Mouse (Mus musculus) liver, embryonic 15.5 days (tissue): ENCODE measurements around the gene Try4. TPM values are rescaled to one million over a fixed set of nuclear protein-coding genes. Genes with fewer than 3 reads are reported as not detected.
"Not testable (repeated sequence)": the region's sequence is repeated elsewhere in the genome, so short reads cannot be mapped to it uniquely, and the experiment has no call there.

Source experiments
- ATAC-seq: fragments of 200-750 bp; cut with Nextera tagmentation; 2 replicates; pipeline ENCODE4 v1.8.0; 2017; ENCODE audit warnings: moderate number of reproducible peaks, mild to moderate bottlenecking, moderate library complexity; ENCODE audit not compliant: insufficient read depth
- H3K27ac ChIP-seq: fragments of 300-500 bp; sonication (generic); replicated peaks from 2 replicates; pipeline ENCODE4 v1.5.1; 2015; ENCODE audit warnings: mild to moderate bottlenecking, inconsistent platforms
- H3K27me3 ChIP-seq: fragments of 300-500 bp; sonication (generic); 2 replicates; pipeline ENCODE4 v1.6.1; 2015; ENCODE audit warnings: mild to moderate bottlenecking, inconsistent platforms
- H3K36me3 ChIP-seq: fragments of 300-500 bp; sonication (generic); replicated peaks from 2 replicates; pipeline ENCODE4 v1.6.1; 2015; ENCODE audit warnings: moderate library complexity, mild to moderate bottlenecking, inconsistent platforms
- H3K4me1 ChIP-seq: fragments of 300-500 bp; sonication (generic); replicated peaks from 2 replicates; pipeline ENCODE4 v1.6.1; 2015; ENCODE audit warnings: inconsistent platforms
- H3K4me2 ChIP-seq: fragments of 300-500 bp; sonication (generic); 2 replicates; pipeline ENCODE4 v1.6.1; 2015; ENCODE audit warnings: moderate library complexity, mild to moderate bottlenecking, inconsistent platforms
- H3K4me3 ChIP-seq: fragments of 300-500 bp; sonication (generic); replicated peaks from 2 replicates; pipeline ENCODE4 v1.5.1; 2015; ENCODE audit warnings: mild to moderate bottlenecking, inconsistent platforms
- H3K9ac ChIP-seq: fragments of 300-500 bp; sonication (generic); 2 replicates; pipeline ENCODE4 v1.6.1; 2015; ENCODE audit warnings: moderate library complexity, mild to moderate bottlenecking, inconsistent platforms
- H3K9me3 ChIP-seq: fragments of 300-500 bp; sonication (generic); replicated peaks from 2 replicates; pipeline ENCODE4 v1.6.1; 2016; ENCODE audit warnings: inconsistent platforms
- WGBS: fragments of 180-500 bp; shearing (Covaris S2); methylation state at CpG from one replicate; pipeline ENCODE4 v1.1.7; 2015; ENCODE audit warnings: mixed read lengths; ENCODE audit not compliant: insufficient replicate concordance; 5-methylcytosine and 5-hydroxymethylcytosine counted together
- polyA plus RNA-seq: library from polyadenylated mRNA; unstranded; fragments of >200 nt; fragmentation: Nextera tagmentation; extraction: Ambion mirVana; gene quantifications from 2 replicates; pipeline ENCODE4 v1.2.1, GENCODE M21; 2015

Gene Try4
- not detected in 2 replicates for polyA plus RNA-seq

GRCm38 (mm10) chr6:41301969-41302368 lies at the start of gene Try4:
Gene Try4, plus strand, starts transcription at chr6:41302269.
- Histone ChIP-seq H3K36me3 (no peaks in the 10 kb centered on the region), H3K4me2 (no peak within 1 kb of the TSS), H3K4me3 (no peak within 1 kb of the TSS), H3K27ac (no peak within 1 kb of the TSS), H3K27me3 (no peaks in the 10 kb centered on the region), H3K9me3 (no peaks in the 10 kb centered on the region), H3K4me1 (no peaks in the 10 kb centered on the region), H3K9ac (no peak within 1 kb of the TSS)
- no peak for ATAC-seq
- 19% methylated on average over 1 of the region's 1 CpGs for WGBS

- H3K9ac ChIP-seq, H3K27ac ChIP-seq, ATAC-seq, H3K36me3 ChIP-seq, H3K4me2 ChIP-seq, H3K27me3 ChIP-seq, H3K4me1 ChIP-seq, H3K4me3 ChIP-seq, H3K9me3 ChIP-seq: not testable (repeated sequence)
- WGBS: 73% methylated on average over 9 of the region's 9 CpGs
Measured at GRCm38 (mm10) chr6:41253314-41253713, 48.8 kb upstream of the Try4 start.

- H3K4me1 ChIP-seq: no peaks in the 10 kb centered on the region
- 61% methylated on average over 2 of the region's 2 CpGs for WGBS
- H3K9ac ChIP-seq: no peak overlapping the region
- H3K36me3 ChIP-seq: no peaks in the 10 kb centered on the region
- no peak for ATAC-seq
- no peaks in the 10 kb centered on the region for H3K9me3 ChIP-seq
- no peaks in the 10 kb centered on the region for H3K27me3 ChIP-seq
- no peak overlapping the region for H3K4me2 ChIP-seq
- H3K27ac ChIP-seq: no peak overlapping the region
- no peak overlapping the region for H3K4me3 ChIP-seq
Measured at GRCm38 (mm10) chr6:41256424-41256823, 45.6 kb upstream of the Try4 start.

GRCm38 (mm10) chr6:41257432-41257831 lies 44.6 kb upstream of the Try4 start:
- no peak overlapping the region for H3K27ac ChIP-seq
- 61% methylated on average over 3 of the region's 3 CpGs for WGBS
- no peaks in the 10 kb centered on the region for H3K4me1 ChIP-seq
- H3K27me3 ChIP-seq: no peaks in the 10 kb centered on the region
- no peak for ATAC-seq
- H3K9me3 ChIP-seq: no peaks in the 10 kb centered on the region
- H3K4me2 ChIP-seq: no peak overlapping the region
- H3K4me3 ChIP-seq: no peak overlapping the region
- H3K9ac ChIP-seq: no peak overlapping the region
- H3K36me3 ChIP-seq: no peaks in the 10 kb centered on the region

GRCm38 (mm10) chr6:41262796-41263195 lies 39.3 kb upstream of the Try4 start:
- Histone ChIP-seq H3K36me3 (no peaks in the 10 kb centered on the region), H3K4me3 (no peak overlapping the region), H3K27ac (no peak overlapping the region), H3K4me2 (no peak overlapping the region), H3K4me1 (no peaks in the 10 kb centered on the region), H3K9me3 (no peaks in the 10 kb centered on the region), H3K9ac (no peak overlapping the region), H3K27me3 (no peaks in the 10 kb centered on the region)
- no peak for ATAC-seq
- WGBS: 25% methylated on average over 3 of the region's 3 CpGs

- no peak for ATAC-seq
- H3K27me3 ChIP-seq: no peaks in the 10 kb centered on the region
- no peak overlapping the region for H3K4me3 ChIP-seq
- no peak overlapping the region for H3K9ac ChIP-seq
- H3K36me3 ChIP-seq: no peaks in the 10 kb centered on the region
- H3K4me1 ChIP-seq: no peaks in the 10 kb centered on the region
- 70% methylated on average over 6 of the region's 6 CpGs for WGBS
- no peak overlapping the region for H3K27ac ChIP-seq
- no peaks in the 10 kb centered on the region for H3K9me3 ChIP-seq
- no peak overlapping the region for H3K4me2 ChIP-seq
Measured at GRCm38 (mm10) chr6:41266140-41266539, 35.9 kb upstream of the Try4 start.

- no peak for ATAC-seq
- no peak overlapping the region for H3K9ac ChIP-seq
- no peak overlapping the region for H3K4me3 ChIP-seq
- H3K4me2 ChIP-seq: no peak overlapping the region
- H3K27ac ChIP-seq: no peak overlapping the region
- no peaks in the 10 kb centered on the region for H3K36me3 ChIP-seq
- H3K4me1 ChIP-seq: no peaks in the 10 kb centered on the region
- H3K27me3 ChIP-seq: no peaks in the 10 kb centered on the region
- no peaks in the 10 kb centered on the region for H3K9me3 ChIP-seq
- WGBS: 7% methylated on average over 1 of the region's 1 CpGs
Measured at GRCm38 (mm10) chr6:41298255-41298654, 3.8 kb upstream of the Try4 start.

GRCm38 (mm10) chr6:41316741-41317140 lies 14.7 kb downstream of the Try4 start, which contains the start of gene Try5:
Gene Try5, minus strand, starts transcription at chr6:41316841.
- H3K4me2 ChIP-seq, H3K4me3 ChIP-seq, H3K9me3 ChIP-seq, H3K9ac ChIP-seq, H3K27me3 ChIP-seq, H3K27ac ChIP-seq, H3K36me3 ChIP-seq, ATAC-seq, H3K4me1 ChIP-seq: not testable (repeated sequence)
- 40% methylated on average over 3 of the region's 3 CpGs for WGBS

GRCm38 (mm10) chr6:41353932-41354331 lies 51.9 kb downstream of the Try4 start, which contains the start of gene Try10:
Gene Try10, plus strand, starts transcription at chr6:41354105.
- no peaks in the 10 kb centered on the region for H3K9me3 ChIP-seq
- no peaks in the 10 kb centered on the region for H3K27me3 ChIP-seq
- no peaks in the 10 kb centered on the region for H3K4me1 ChIP-seq
- H3K9ac ChIP-seq: no peak within 1 kb of the TSS
- no peak within 1 kb of the TSS for H3K4me3 ChIP-seq
- no peak for ATAC-seq
- H3K27ac ChIP-seq: no peak within 1 kb of the TSS
- WGBS: 46% methylated on average over 2 of the region's 2 CpGs
- H3K36me3 ChIP-seq: no peaks in the 10 kb centered on the region
- H3K4me2 ChIP-seq: no peak within 1 kb of the TSS

Other genes with a start within 250 kb of the Try4 start
- gene Try5, start 14.6 kb downstream of the Try4 start, polyA plus RNA-seq: 1.9 TPM in 1 of 2 replicates, not detected in the other
- gene Try10, start 51.8 kb downstream of the Try4 start, polyA plus RNA-seq: 0.35 and 3.7 TPM in 2 replicates
- gene Prss3, start 75.4 kb downstream of the Try4 start, polyA plus RNA-seq: 0.51 TPM in 1 of 2 replicates, not detected in the other
- 0.14 and 0.64 TPM in 2 replicates for gene Gm5771, start 90.1 kb downstream of the Try4 start, polyA plus RNA-seq
- 0.18 and 0.94 TPM in 2 replicates for gene Gm10334, start 143.9 kb downstream of the Try4 start, polyA plus RNA-seq
- gene Prss1, start 156.7 kb downstream of the Try4 start, polyA plus RNA-seq: 0.45 and 3.8 TPM in 2 replicates
- 0.22 and 1.1 TPM in 2 replicates for gene Prss2, start 219.5 kb downstream of the Try4 start, polyA plus RNA-seq